In the genomic region with DNA sequence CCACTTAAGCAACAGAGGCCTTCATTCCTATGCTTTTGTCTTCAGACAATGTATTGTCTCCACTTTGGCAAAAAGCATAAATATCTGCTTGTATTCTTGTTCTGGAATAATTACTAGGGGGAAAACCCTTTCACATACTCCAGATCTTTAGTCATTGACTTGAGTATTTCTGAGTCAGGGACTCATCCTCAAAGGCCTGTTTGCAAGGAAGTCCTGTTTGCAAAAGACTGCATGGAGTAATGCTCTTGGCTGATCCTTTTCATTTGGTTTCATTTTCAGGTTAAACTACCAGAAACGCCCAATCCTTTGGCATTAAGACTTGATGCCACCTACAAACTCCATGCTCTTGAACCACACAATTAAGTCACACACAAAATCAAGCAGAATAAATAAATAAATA, we compare ENCODE assay signal across 18 mouse cellular contexts. TPM values are rescaled to one million over a fixed set of nuclear protein-coding genes. Genes with fewer than 3 reads are reported as not detected.
A peak's percentile ranks its signal among the peaks of the same experiment; 100 is the strongest.
DNase-seq lines count a peak whose midpoint lies in the region; ATAC-seq and TF ChIP-seq lines count a peak whose summit lies in the region.
"Had no signal": no experiment of that assay in that cellular context is flagged by ENCODE, and none has a peak within 500 bp of the region (broad histone marks: within the 10 kb centered on the region; RNA-seq: fewer than 3 reads in every experiment).

No protein-coding gene starts in this region.

- peak; percentile 30 for ATAC-seq in activated CD4-positive, CD25-positive, alpha-beta regulatory T cell, adult 4 months
- peak; percentile 46 for ATAC-seq in inflammation-experienced regulatory T-cells, adult 6 months
- ATAC-seq: forebrain, embryonic 16.5 days had no signal

- TF ChIP-seq RAD21 in CH12.LX (IDR thresholded peaks at IDR 0.05; ENCODE audit: low read depth, low read length) = no peak

- no peak for TF ChIP-seq EP300 in CH12.LX (IDR thresholded peaks at IDR 0.05; ENCODE audit: low read length)

- H3K27me3 ChIP-seq in CH12.LX (replicated peaks) = no peaks in the 10 kb centered on the region
- H3K27me3 ChIP-seq: embryonic facial prominence, embryonic 12.5 days; heart, embryonic 12.5 days had no signal

- no peak for TF ChIP-seq POLR2A in CH12.LX (IDR thresholded peaks at IDR 0.05; ENCODE audit: low read depth, low read length)

- H3K4me3 ChIP-seq in CH12.LX (replicated peaks in 1 of 3; ENCODE audit: low read depth in 2 of 3, low read length in 2 of 3, poor library complexity in 1 of 3) = no peak overlapping the region
- H3K4me3 ChIP-seq: embryonic facial prominence, embryonic 12.5 days; heart, embryonic 12.5 days; hindbrain, embryonic 10.5 days had no signal

- in situ Hi-C loops in CH12.LX (cut with MboI; ENCODE audit: low pct_ligation_motif_present, low pct_unique_long_range_greater_than_20kb, low sequenced_read_pairs) = no loop called here

- no peak for TF ChIP-seq CTCF in CH12.LX (conservative IDR thresholded peaks at IDR 0.05 in 1 of 2, IDR thresholded peaks at IDR 0.05 in 1 of 2; ENCODE audit: low read depth in 2 of 2, low read length in 2 of 2)

- dilution Hi-C loops in CH12.LX (cut with MboI; ENCODE audit: extremely low pct_ligation_motif_present, extremely low pct_unique_long_range_greater_than_20kb, low sequenced_read_pairs) = no loop called here

- H3K9ac ChIP-seq in CH12.LX (ENCODE audit: insufficient read depth, low read depth) = no peak overlapping the region
- H3K9ac ChIP-seq: embryonic facial prominence, embryonic 12.5 days; heart, embryonic 12.5 days; hindbrain, embryonic 14.5 days had no signal

- H3K36me3 ChIP-seq in CH12.LX (replicated peaks in 1 of 2; ENCODE audit: control insufficient read depth in 1 of 2, insufficient read depth in 1 of 2, low read length in 1 of 2) = peaks cover 6 to 57% of the 10 kb centered on the region in 2 experiments
- H3K36me3 ChIP-seq: embryonic facial prominence, embryonic 12.5 days; heart, embryonic 12.5 days; hindbrain, embryonic 10.5 days had no signal

- DNase-seq in 416B (ENCODE audit: low read depth) = peak; percentile 55
- DNase-seq in CH12.LX (ENCODE audit: extremely low read depth) = no peak
- no peak for DNase-seq in spleen, adult 18-20 months
- no peak for DNase-seq in left cerebral cortex, adult 8-10 months (ENCODE audit: low spot score in 2 of 2)
- DNase-seq in retina, postnatal 1 day = no peak
- DNase-seq in spleen, adult 12 weeks (ENCODE audit: low spot score) = no peak
- DNase-seq: adrenal gland, postnatal 10 days; cerebellum, adult 11 months; cerebellum, adult 8-10 months; cerebellum, postnatal 14 days; gastrocnemius, postnatal 14 days had no signal

- H3K4me2 ChIP-seq in CH12.LX (ENCODE audit: insufficient read depth, low read depth, poor library complexity, severe bottlenecking) = peak overlapping the region; percentile 27; the same call in 1 of the 2 replicates
- H3K4me2 ChIP-seq: embryonic facial prominence, embryonic 12.5 days; heart, embryonic 12.5 days; hindbrain, embryonic 14.5 days had no signal

- H3K4me1 ChIP-seq in CH12.LX (ENCODE audit: control insufficient read depth in 1 of 2, insufficient read depth in 2 of 2) = peaks cover 23 to 61% of the 10 kb centered on the region in 2 experiments
- H3K4me1 ChIP-seq: hindbrain, embryonic 10.5 days had no signal

- no peak overlapping the region for H3K27ac ChIP-seq in CH12.LX (ENCODE audit: insufficient read depth, low read depth)
- H3K27ac ChIP-seq: embryonic facial prominence, embryonic 12.5 days; hindbrain, embryonic 10.5 days; hindbrain, embryonic 14.5 days had no signal

- no peaks in the 10 kb centered on the region for H3K9me3 ChIP-seq in CH12.LX (replicated peaks; ENCODE audit: low read length)
- H3K9me3 ChIP-seq: embryonic facial prominence, embryonic 12.5 days; heart, embryonic 12.5 days; hindbrain, embryonic 10.5 days had no signal

- peaks cover 44% of the 10 kb centered on the region for H3K79me2 ChIP-seq in CH12.LX (replicated peaks; ENCODE audit: control insufficient read depth, extremely low read depth, insufficient read depth, poor library complexity, severe bottlenecking)

TF ChIP-seq in CH12.LX, 34 proteins besides CTCF, POLR2A, EP300 and RAD21:
- no peak for TF ChIP-seq ZNF384 (IDR thresholded peaks at IDR 0.05; ENCODE audit: low read depth, low read length)
- no peak for TF ChIP-seq ETS1 (conservative IDR thresholded peaks at IDR 0.05; ENCODE audit: low read depth, low read length)
- no peak for TF ChIP-seq USF2 (conservative IDR thresholded peaks at IDR 0.05; ENCODE audit: low read depth, low read length)
- TF ChIP-seq E2F4 (IDR thresholded peaks at IDR 0.05; ENCODE audit: insufficient replicate concordance, low read depth, low read length) = no peak
- no peak for TF ChIP-seq TBP (conservative IDR thresholded peaks at IDR 0.05; ENCODE audit: low read depth, low read length)
- no peak for TF ChIP-seq NRF1 (IDR thresholded peaks at IDR 0.05; ENCODE audit: low read depth, low read length)
- no peak for TF ChIP-seq MEF2A (IDR thresholded peaks at IDR 0.05; ENCODE audit: borderline replicate concordance, low read depth, low read length)
- no peak for TF ChIP-seq HCFC1 (IDR thresholded peaks at IDR 0.05; ENCODE audit: low read depth, low read length)
- TF ChIP-seq UBTF (IDR thresholded peaks at IDR 0.05; ENCODE audit: low read depth, low read length) = no peak
- no peak for TF ChIP-seq ELF1 (IDR thresholded peaks at IDR 0.05; ENCODE audit: low read depth, low read length)
- TF ChIP-seq CHD1 (IDR thresholded peaks at IDR 0.05; ENCODE audit: low read depth, low read length) = no peak
- TF ChIP-seq CHD2 (IDR thresholded peaks at IDR 0.05; ENCODE audit: low read length) = no peak
- TF ChIP-seq MXI1 (IDR thresholded peaks at IDR 0.05; ENCODE audit: low read depth, low read length) = no peak
- no peak for TF ChIP-seq TCF12 (IDR thresholded peaks at IDR 0.05; ENCODE audit: low read depth, low read length)
- no peak for TF ChIP-seq NELFE (IDR thresholded peaks at IDR 0.05; ENCODE audit: low read depth, low read length)
- TF ChIP-seq MAX (IDR thresholded peaks at IDR 0.05; ENCODE audit: low read length) = no peak
- no peak for TF ChIP-seq USF1 (IDR thresholded peaks at IDR 0.05; ENCODE audit: low read depth, low read length)
- no peak for TF ChIP-seq IRF4 (IDR thresholded peaks at IDR 0.05; ENCODE audit: low read depth, low read length)
TF ChIP-seq in CH12.LX: peak in this region for 0.

RNA-seq across cellular contexts. Expression of a gene that starts 8.8 kb away (rescaled TPM):
- total RNA-seq in CH12.LX (2012; rRNA removed) = 25.5 and 29.5 TPM in 2 replicates
- total RNA-seq in CH12.LX (2014; rRNA removed) = 106 and 126 TPM in 2 replicates
- polyA plus RNA-seq in CH12.LX (2012; ENCODE audit: insufficient read length, low read depth) = 38.8 and 52.9 TPM in 2 replicates
- polyA plus RNA-seq in activated CD4-positive, CD25-positive, alpha-beta regulatory T cell, adult 4 months (2017; shearing (Covaris generic)) = 10 to 100 TPM; 47.7 to 65.9 TPM
- polyA plus RNA-seq in inflammation-experienced regulatory T-cells, adult 6 months (2017; shearing (Covaris generic)) = 10 to 100 TPM; 41.3 to 50.2 (median 41.6) TPM
- 10 to 100 TPM; 27.1 to 28.2 (median 27.8) TPM for total RNA-seq in left cerebral cortex, adult 8-10 months (2022)

RNA-seq across cellular contexts. Expression of a gene that starts 9.1 kb away (rescaled TPM):
- 19.3 and 20.1 TPM in 2 replicates for total RNA-seq in CH12.LX (2012; rRNA removed)
- 62.1 and 67.2 TPM in 2 replicates for total RNA-seq in CH12.LX (2014; rRNA removed)
- polyA plus RNA-seq in CH12.LX (2012; ENCODE audit: insufficient read length, low read depth) = 30.8 and 33.5 TPM in 2 replicates
- 10 to 100 TPM; 10.4 to 12.0 TPM for polyA plus RNA-seq in activated CD4-positive, CD25-positive, alpha-beta regulatory T cell, adult 4 months (2017; shearing (Covaris generic))
- 10 to 100 TPM; 10.5 to 16.0 (median 11.3) TPM for polyA plus RNA-seq in inflammation-experienced regulatory T-cells, adult 6 months (2017; shearing (Covaris generic))
- total RNA-seq in left cerebral cortex, adult 8-10 months (2022) = 10 to 100 TPM; 35.0 to 43.3 (median 37.4) TPM
